Mouse (Mus musculus): ENCODE data around the gene Sufu. TPM values are rescaled to one million over a fixed set of nuclear protein-coding genes. Genes with fewer than 3 reads are reported as not detected.

The Sufu gene
- polyA plus RNA-seq, 1 experiment from 2014 or later = 19.8 TPM

DNA sequence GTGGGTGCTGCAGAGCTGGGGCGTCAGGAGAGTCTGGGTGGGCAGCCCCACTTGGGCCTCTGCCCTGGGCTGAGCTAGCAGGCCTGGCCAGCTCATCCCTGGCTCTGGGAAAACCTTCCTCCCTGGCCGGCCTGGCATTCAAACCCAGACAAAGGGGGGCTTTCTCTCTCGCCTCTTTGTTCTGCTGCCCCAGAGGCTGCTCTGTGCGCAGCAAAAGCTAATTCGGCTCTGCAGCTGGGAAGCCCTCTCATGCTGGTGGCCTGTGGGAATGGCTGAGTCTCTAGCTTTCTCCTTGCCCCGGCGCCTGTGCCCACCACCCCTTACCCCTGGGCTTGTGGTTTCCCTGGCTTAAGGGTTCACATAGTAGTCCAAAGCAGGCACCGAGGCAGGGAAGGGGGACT is 110.5 kb downstream of the Sufu start:
- Histone ChIP-seq H3K4me3 (ENCODE audit: low read length) (peak overlapping the region; percentile 7; the same call in 1 of the 2 replicates), H3K27me3 (replicated peaks; ENCODE audit: control insufficient read depth, insufficient read depth, low read length) (no peaks in the 10 kb centered on the region), H3K36me3 (ENCODE audit: control insufficient read depth, insufficient read depth, low read length) (peaks cover 11% of the 10 kb centered on the region), H3K9me3 (ENCODE audit: control insufficient read depth, low read length) (no peaks in the 10 kb centered on the region), H3K9ac (ENCODE audit: low read depth, low read length) (peak overlapping the region; percentile 37), H3K27ac (ENCODE audit: low read depth, low read length) (peak overlapping the region; percentile 81), H3K4me1 (ENCODE audit: control insufficient read depth, insufficient read depth, low read depth, low read length) (peaks cover 65% of the 10 kb centered on the region), H3K4me2 (ENCODE audit: low read length) (peak overlapping the region; percentile 98)
- WGBS = 18% methylated on average over 7 of the region's 8 CpGs
- ATAC-seq = peak; percentile 32

DNA sequence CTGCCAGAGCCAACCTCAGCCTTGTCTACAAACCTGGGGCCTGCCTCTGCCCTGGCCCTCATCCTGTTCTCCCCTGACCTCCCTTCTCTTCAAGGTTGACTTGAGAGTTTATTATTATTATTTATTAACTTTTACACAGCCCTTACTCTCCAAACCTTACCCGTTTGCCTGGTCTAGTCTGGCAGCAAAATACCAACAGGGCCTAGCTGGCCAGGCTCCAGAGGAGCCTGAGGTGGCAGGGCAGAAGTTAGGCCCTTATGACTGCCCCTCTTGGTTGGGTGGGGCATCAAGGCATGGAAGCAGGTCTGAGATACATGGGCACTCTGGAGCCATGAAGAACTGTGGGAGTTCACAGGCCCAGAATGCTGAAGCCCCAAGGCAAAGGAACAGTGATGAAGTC is 111.1 kb downstream of the Sufu start:
- Histone ChIP-seq H3K27me3 (replicated peaks; ENCODE audit: control insufficient read depth, insufficient read depth, low read length) (no peaks in the 10 kb centered on the region), H3K4me3 (ENCODE audit: low read length) (no peak overlapping the region), H3K4me1 (ENCODE audit: control insufficient read depth, insufficient read depth, low read depth, low read length) (peaks cover 65% of the 10 kb centered on the region), H3K9me3 (ENCODE audit: control insufficient read depth, low read length) (no peaks in the 10 kb centered on the region), H3K9ac (ENCODE audit: low read depth, low read length) (no peak overlapping the region; the same call in 1 of the 2 replicates), H3K4me2 (ENCODE audit: low read length) (peak overlapping the region; percentile 98), H3K36me3 (ENCODE audit: control insufficient read depth, insufficient read depth, low read length) (peaks cover 16% of the 10 kb centered on the region), H3K27ac (ENCODE audit: low read depth, low read length) (peak overlapping the region; percentile 81)
- WGBS = 47% methylated on average over 1 of the region's 1 CpGs
- no peak for ATAC-seq

DNA sequence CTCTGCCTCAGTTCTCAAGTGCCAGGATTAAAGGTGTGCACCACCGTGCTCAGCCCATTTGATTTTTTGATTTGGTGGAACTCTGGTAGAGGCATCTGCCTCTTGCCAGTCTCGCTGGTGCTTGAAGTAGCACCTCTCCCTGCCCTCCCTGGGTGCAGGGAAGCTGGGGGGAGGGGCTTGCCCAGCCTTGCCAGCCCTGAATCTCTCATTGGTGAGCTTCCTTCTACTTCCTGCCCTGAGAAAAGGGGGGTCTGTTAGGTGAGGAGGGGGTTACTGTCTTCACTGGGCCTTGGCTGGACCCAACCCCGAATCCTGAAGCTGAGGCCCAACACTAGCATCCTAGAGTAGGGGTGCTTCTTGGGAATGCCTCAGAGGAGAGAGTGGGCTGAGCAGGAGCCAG is 112.0 kb downstream of the Sufu start:
- H3K9me3 ChIP-seq (ENCODE audit: control insufficient read depth, low read length) = no peaks in the 10 kb centered on the region
- 56% methylated on average over 3 of the region's 3 CpGs for WGBS
- peak overlapping the region; percentile 20; the same call in 1 of the 2 replicates for H3K4me2 ChIP-seq (ENCODE audit: low read length)
- H3K36me3 ChIP-seq (ENCODE audit: control insufficient read depth, insufficient read depth, low read length) = peaks cover 20% of the 10 kb centered on the region
- no peak overlapping the region for H3K27ac ChIP-seq (ENCODE audit: low read depth, low read length)
- H3K27me3 ChIP-seq (replicated peaks; ENCODE audit: control insufficient read depth, insufficient read depth, low read length) = no peaks in the 10 kb centered on the region
- no peak for ATAC-seq
- H3K4me3 ChIP-seq (ENCODE audit: low read length) = no peak overlapping the region
- 0 out of 2 replicates have a peak overlapping the region, but pooled peaks have one; percentile 8 for H3K9ac ChIP-seq (ENCODE audit: low read depth, low read length)
- H3K4me1 ChIP-seq (ENCODE audit: control insufficient read depth, insufficient read depth, low read depth, low read length) = peaks cover 65% of the 10 kb centered on the region

DNA sequence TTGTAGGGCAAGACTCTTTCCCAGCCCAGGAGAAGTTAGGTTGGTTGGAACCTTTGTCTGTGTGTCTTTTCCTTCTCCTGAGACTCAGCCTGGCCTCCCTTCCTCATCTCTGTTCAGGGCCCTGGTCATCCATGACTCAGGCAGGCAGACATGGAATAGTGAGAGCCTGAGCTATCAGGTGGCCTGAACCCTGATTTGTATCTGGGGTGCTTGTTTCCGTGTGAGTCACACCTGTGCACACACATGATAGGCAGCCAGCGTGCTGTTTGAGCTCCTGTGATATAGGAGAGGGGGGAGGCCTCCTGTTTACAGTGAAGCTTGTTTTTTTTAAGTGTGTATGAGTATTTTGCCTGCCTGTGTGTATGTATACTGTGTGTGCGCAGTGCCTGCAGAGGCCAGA is 112.5 kb downstream of the Sufu start:
- no peak overlapping the region; the same call in 1 of the 2 replicates for H3K27ac ChIP-seq (ENCODE audit: low read depth, low read length)
- H3K9me3 ChIP-seq (ENCODE audit: control insufficient read depth, low read length) = no peaks in the 10 kb centered on the region
- ATAC-seq = no peak
- no peaks in the 10 kb centered on the region for H3K27me3 ChIP-seq (replicated peaks; ENCODE audit: control insufficient read depth, insufficient read depth, low read length)
- WGBS = 79% methylated on average over 3 of the region's 3 CpGs
- peaks cover 65% of the 10 kb centered on the region for H3K4me1 ChIP-seq (ENCODE audit: control insufficient read depth, insufficient read depth, low read depth, low read length)
- no peak overlapping the region for H3K4me3 ChIP-seq (ENCODE audit: low read length)
- H3K36me3 ChIP-seq (ENCODE audit: control insufficient read depth, insufficient read depth, low read length) = peaks cover 25% of the 10 kb centered on the region
- 0 out of 2 replicates have a peak overlapping the region, but pooled peaks have one; percentile 8 for H3K9ac ChIP-seq (ENCODE audit: low read depth, low read length)
- no peak overlapping the region; the same call in 1 of the 2 replicates for H3K4me2 ChIP-seq (ENCODE audit: low read length)

DNA sequence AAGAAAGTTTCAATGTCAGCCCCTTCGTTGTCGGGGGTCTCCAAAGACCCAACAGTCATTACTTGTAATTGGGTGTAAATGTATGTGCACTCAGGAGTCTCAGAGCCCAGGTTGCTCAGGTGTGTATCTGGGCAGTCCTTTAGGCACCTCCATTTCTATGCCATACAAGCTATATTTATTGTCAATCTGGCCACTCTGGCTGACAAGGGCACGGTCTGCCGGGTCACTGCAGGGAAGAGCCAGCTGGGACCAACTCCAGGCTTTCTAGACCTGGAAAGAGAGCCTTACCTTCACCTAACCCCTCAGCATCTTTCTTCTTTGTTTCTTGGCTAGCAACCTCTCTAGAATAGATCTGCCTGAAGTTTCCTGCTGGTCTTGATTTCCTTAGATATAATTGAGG is 113.0 kb downstream of the Sufu start:
- H3K27me3 ChIP-seq (replicated peaks; ENCODE audit: control insufficient read depth, insufficient read depth, low read length) = no peaks in the 10 kb centered on the region

DNA sequence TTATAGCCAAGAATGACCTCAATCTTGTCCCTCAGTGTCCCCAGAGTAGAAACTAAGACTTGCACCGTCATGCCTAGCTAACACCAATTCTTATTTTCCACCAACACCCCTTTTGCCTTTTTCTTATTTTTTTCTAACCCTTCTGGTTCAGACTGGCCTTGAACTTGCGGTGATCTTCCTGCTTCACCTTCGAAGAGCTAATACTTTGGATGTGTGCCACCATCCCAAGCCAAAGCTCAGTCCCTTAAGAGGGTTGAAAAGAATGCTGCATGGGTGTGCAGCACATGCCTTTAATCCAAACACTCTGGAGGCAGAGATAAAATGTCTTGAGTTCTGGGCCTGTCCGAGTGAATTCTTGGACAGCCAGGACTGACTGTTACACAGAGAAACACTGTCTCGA is 113.7 kb downstream of the Sufu start:
- Histone ChIP-seq H3K27me3 (replicated peaks; ENCODE audit: control insufficient read depth, insufficient read depth, low read length) (no peaks in the 10 kb centered on the region), H3K9me3 (ENCODE audit: control insufficient read depth, low read length) (no peaks in the 10 kb centered on the region), H3K27ac (ENCODE audit: low read depth, low read length) (peak overlapping the region; percentile 55; the same call in 1 of the 2 replicates), H3K4me3 (ENCODE audit: low read length) (no peak overlapping the region), H3K4me1 (ENCODE audit: control insufficient read depth, insufficient read depth, low read depth, low read length) (peaks cover 53% of the 10 kb centered on the region), H3K9ac (ENCODE audit: low read depth, low read length) (no peak overlapping the region), H3K4me2 (ENCODE audit: low read length) (no peak overlapping the region), H3K36me3 (ENCODE audit: control insufficient read depth, insufficient read depth, low read length) (peaks cover 35% of the 10 kb centered on the region)
- WGBS = 75% methylated on average over 5 of the region's 5 CpGs
- no peak for ATAC-seq

More for the DNA sequence above, 113.0 kb downstream of the Sufu start:
- peaks cover 29% of the 10 kb centered on the region for H3K36me3 ChIP-seq (ENCODE audit: control insufficient read depth, insufficient read depth, low read length)
- no peak overlapping the region for H3K4me3 ChIP-seq (ENCODE audit: low read length)
- no peak overlapping the region for H3K4me2 ChIP-seq (ENCODE audit: low read length)
- no peak for ATAC-seq
- WGBS = 81% methylated on average over 4 of the region's 4 CpGs
- no peaks in the 10 kb centered on the region for H3K9me3 ChIP-seq (ENCODE audit: control insufficient read depth, low read length)
- H3K27ac ChIP-seq (ENCODE audit: low read depth, low read length) = peak overlapping the region; percentile 55; the same call in 1 of the 2 replicates
- H3K4me1 ChIP-seq (ENCODE audit: control insufficient read depth, insufficient read depth, low read depth, low read length) = peaks cover 59% of the 10 kb centered on the region
- H3K9ac ChIP-seq (ENCODE audit: low read depth, low read length) = no peak overlapping the region

DNA sequence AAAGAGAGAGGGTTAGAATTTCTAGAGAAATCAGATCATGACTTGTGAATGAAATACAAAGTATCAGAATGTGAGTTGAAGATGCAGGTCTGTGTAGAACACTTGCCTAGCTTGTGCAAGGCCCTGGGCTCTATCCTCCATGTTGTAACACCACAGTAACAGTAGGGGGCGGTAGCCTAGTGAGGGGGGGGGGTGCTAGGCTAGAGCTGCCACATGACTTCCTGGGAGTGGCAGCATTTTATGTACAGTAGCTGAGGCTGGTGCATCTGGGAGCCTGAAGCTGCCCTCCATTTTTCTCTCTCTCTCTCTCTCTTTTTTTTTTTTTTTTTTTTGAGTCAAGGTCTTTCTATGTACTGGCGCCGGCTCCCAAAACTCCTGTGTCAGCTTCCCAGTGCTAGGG is 114.1 kb downstream of the Sufu start:
- Histone ChIP-seq H3K36me3 (ENCODE audit: control insufficient read depth, insufficient read depth, low read length) (peaks cover 35% of the 10 kb centered on the region), H3K4me3 (ENCODE audit: low read length) (no peak overlapping the region), H3K9ac (ENCODE audit: low read depth, low read length) (no peak overlapping the region), H3K9me3 (ENCODE audit: control insufficient read depth, low read length) (no peaks in the 10 kb centered on the region), H3K4me2 (ENCODE audit: low read length) (no peak overlapping the region), H3K27ac (ENCODE audit: low read depth, low read length) (0 out of 2 replicates have a peak overlapping the region, but pooled peaks have one; percentile 1), H3K4me1 (ENCODE audit: control insufficient read depth, insufficient read depth, low read depth, low read length) (peaks cover 49% of the 10 kb centered on the region), H3K27me3 (replicated peaks; ENCODE audit: control insufficient read depth, insufficient read depth, low read length) (no peaks in the 10 kb centered on the region)
- no peak for ATAC-seq
- WGBS = 53% methylated on average over 3 of the region's 3 CpGs

DNA sequence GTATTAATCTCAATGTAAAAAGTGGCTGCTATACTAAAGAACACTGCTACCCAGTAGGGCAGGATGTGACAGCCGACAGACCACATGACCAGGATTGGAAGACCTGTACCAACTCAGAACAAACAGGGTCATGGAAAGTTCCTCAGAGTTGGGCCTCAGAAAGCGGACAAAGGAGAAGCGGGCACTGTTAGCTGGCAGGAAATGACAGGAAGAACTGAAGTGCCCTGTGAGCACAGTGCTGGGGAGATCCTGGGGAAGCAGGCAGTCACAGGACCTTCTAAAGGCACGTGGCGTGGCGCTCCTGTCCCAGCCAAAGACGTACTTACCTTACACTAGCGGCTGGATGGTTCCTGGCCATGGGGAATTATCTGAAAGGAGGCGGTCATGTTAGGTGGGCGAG is 114.6 kb downstream of the Sufu start:
- no peak overlapping the region for H3K27ac ChIP-seq (ENCODE audit: low read depth, low read length)
- no peak overlapping the region for H3K9ac ChIP-seq (ENCODE audit: low read depth, low read length)
- H3K36me3 ChIP-seq (ENCODE audit: control insufficient read depth, insufficient read depth, low read length) = peaks cover 37% of the 10 kb centered on the region
- ATAC-seq = no peak
- WGBS = 88% methylated on average over 10 of the region's 10 CpGs
- no peak overlapping the region for H3K4me2 ChIP-seq (ENCODE audit: low read length)
- H3K4me1 ChIP-seq (ENCODE audit: control insufficient read depth, insufficient read depth, low read depth, low read length) = peaks cover 44% of the 10 kb centered on the region
- no peaks in the 10 kb centered on the region for H3K9me3 ChIP-seq (ENCODE audit: control insufficient read depth, low read length)
- no peaks in the 10 kb centered on the region for H3K27me3 ChIP-seq (replicated peaks; ENCODE audit: control insufficient read depth, insufficient read depth, low read length)
- H3K4me3 ChIP-seq (ENCODE audit: low read length) = no peak overlapping the region

DNA sequence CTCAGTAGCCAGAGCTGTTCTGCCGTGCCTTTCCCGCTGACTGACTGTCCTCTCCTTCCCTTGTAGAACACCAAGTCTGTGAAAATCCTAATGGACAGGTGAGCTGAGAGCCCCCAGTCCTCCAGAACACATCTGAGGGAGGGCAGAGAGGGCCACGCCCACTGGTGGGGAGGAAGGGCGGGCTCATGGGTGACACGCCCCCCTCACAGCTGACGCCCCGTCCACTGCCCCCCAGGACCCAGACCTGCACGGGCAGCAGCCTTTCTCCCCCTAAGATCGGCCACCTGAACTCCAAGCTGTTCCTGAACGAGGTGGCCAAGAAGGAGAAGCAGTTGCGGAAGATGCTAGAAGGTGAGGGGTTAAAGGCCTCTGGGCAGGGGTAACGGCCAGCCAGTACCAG is 117.7 kb downstream of the Sufu start:
- WGBS = 85% methylated on average over 12 of the region's 12 CpGs
- no peak overlapping the region for H3K4me3 ChIP-seq (ENCODE audit: low read length)
- no peaks in the 10 kb centered on the region for H3K9me3 ChIP-seq (ENCODE audit: control insufficient read depth, low read length)
- ATAC-seq = no peak
- H3K9ac ChIP-seq (ENCODE audit: low read depth, low read length) = no peak overlapping the region
- H3K27me3 ChIP-seq (replicated peaks; ENCODE audit: control insufficient read depth, insufficient read depth, low read length) = no peaks in the 10 kb centered on the region
- no peak overlapping the region for H3K4me2 ChIP-seq (ENCODE audit: low read length)
- H3K36me3 ChIP-seq (ENCODE audit: control insufficient read depth, insufficient read depth, low read length) = peaks cover 34% of the 10 kb centered on the region
- no peak overlapping the region for H3K27ac ChIP-seq (ENCODE audit: low read depth, low read length)
- H3K4me1 ChIP-seq (ENCODE audit: control insufficient read depth, insufficient read depth, low read depth, low read length) = peaks cover 27% of the 10 kb centered on the region

Data from hindbrain, embryonic 16.5 days (tissue).